Mouse (Mus musculus) kidney, embryonic 15.5 days (tissue): ENCODE results near the gene Malsu1. TPM values are rescaled to one million over a fixed set of nuclear protein-coding genes. Genes with fewer than 3 reads are reported as not detected.
A peak's percentile ranks its signal among the peaks of the same experiment; 100 is the strongest.

Source experiments
- ATAC-seq: fragments of 200-750 bp; cut with Nextera tagmentation; replicated peaks from 2 replicates; pipeline ENCODE4 v1.8.0; 2017; ENCODE audit warnings: moderate TSS enrichment; ENCODE audit not compliant: low FRiP score
- H3K27ac ChIP-seq: fragments of 300-500 bp; sonication (generic); 2 replicates; pipeline ENCODE4 v1.5.1; 2015; ENCODE audit warnings: mild to moderate bottlenecking, inconsistent platforms
- H3K27me3 ChIP-seq: fragments of 300-500 bp; sonication (generic); 2 replicates; pipeline ENCODE4 v1.6.1; 2015; ENCODE audit warnings: inconsistent platforms
- H3K36me3 ChIP-seq: fragments of 300-500 bp; sonication (generic); 2 replicates; pipeline ENCODE4 v1.6.1; 2015; ENCODE audit warnings: inconsistent platforms
- H3K4me1 ChIP-seq: fragments of 300-500 bp; sonication (generic); 2 replicates; pipeline ENCODE4 v1.6.1; 2015; ENCODE audit warnings: inconsistent platforms
- H3K4me2 ChIP-seq: fragments of 300-500 bp; sonication (generic); 2 replicates; pipeline ENCODE4 v1.6.1; 2015; ENCODE audit warnings: moderate library complexity, mild to moderate bottlenecking, inconsistent platforms
- H3K4me3 ChIP-seq: fragments of 300-500 bp; sonication (generic); replicated peaks from 2 replicates; pipeline ENCODE4 v1.5.1; 2015; ENCODE audit warnings: mild to moderate bottlenecking, inconsistent platforms
- H3K9ac ChIP-seq: fragments of 300-500 bp; sonication (generic); 2 replicates; pipeline ENCODE4 v1.6.1; 2015; ENCODE audit warnings: mild to moderate bottlenecking, inconsistent platforms
- H3K9me3 ChIP-seq: fragments of 300-500 bp; sonication (generic); replicated peaks from 2 replicates; pipeline ENCODE4 v1.6.1; 2016; ENCODE audit warnings: inconsistent platforms
- WGBS: fragments of 180-500 bp; shearing (Covaris S2); methylation state at CpG from one replicate; pipeline ENCODE4 v1.1.7; 2015; ENCODE audit warnings: mixed read lengths; 5-methylcytosine and 5-hydroxymethylcytosine counted together
- polyA plus RNA-seq: library from polyadenylated mRNA; unstranded; fragments of >200 nt; fragmentation: Nextera tagmentation; extraction: Ambion mirVana; gene quantifications from 2 replicates; pipeline ENCODE4 v1.2.1, GENCODE M21; 2015

Malsu1 gene
- 77.6 and 79.6 TPM in 2 replicates for polyA plus RNA-seq

DNA sequence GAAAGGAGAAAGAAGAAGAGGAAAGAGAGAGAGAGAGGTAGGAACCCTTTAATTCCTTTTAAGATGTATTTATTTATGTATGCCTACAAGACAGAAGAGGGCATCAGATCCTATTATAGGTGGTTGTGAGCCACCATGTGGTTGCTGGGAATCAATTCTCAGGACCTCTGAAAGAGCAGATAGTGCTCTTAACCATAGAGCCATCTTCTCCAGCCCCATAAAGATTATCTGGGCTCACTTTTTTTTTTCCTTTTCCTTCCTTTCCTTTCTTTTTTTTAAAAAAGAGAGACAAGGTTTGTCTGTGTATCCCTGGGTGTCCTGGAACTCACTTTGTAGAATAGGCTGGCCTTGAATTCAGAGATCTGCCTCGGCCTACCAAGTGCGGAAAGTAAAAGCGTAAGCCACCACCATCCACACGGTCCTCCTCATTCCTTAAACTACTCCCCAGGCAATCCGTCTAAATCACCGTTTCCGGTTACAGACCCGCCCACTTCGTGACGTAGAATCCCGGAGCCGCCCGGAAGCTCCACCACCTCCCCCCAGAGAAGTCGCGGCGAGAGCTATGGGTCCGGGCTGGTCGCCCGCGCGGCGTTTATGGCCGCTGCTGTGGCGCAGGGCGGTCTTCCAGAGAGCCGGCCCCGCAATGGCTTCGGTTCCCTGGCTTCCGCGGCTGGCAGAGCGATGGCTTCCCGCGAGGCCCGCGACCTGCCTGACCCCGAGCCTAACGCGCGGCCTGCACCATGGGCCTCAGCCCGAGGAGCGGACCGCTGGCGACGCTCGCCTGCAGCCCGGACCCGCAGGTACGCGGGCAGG, at the start of gene Malsu1:
Malsu1 (plus strand) TSS at position 492 of the 813 bp plus-strand sequence.
- peak within 1 kb of the TSS; percentile 93 for H3K9ac ChIP-seq
- H3K9me3 ChIP-seq: no peaks in the 10 kb centered on the region
- under 1% methylated on average over 49 of the region's 49 CpGs for WGBS
- H3K4me2 ChIP-seq: peak within 1 kb of the TSS; percentile 82
- H3K36me3 ChIP-seq: peaks cover 10% of the 10 kb centered on the region
- H3K4me3 ChIP-seq: peak within 1 kb of the TSS; percentile 98
- ATAC-seq: peak; percentile 99
- H3K4me1 ChIP-seq: peaks cover 16% of the 10 kb centered on the region
- H3K27ac ChIP-seq: peak within 1 kb of the TSS; percentile 84
- no peaks in the 10 kb centered on the region for H3K27me3 ChIP-seq

GRCm38 (mm10) chr6:49025290-49025689, 48.3 kb upstream of the Malsu1 start:
- no peak overlapping the region for H3K4me2 ChIP-seq
- no peaks in the 10 kb centered on the region for H3K9me3 ChIP-seq
- H3K4me3 ChIP-seq: no peak overlapping the region
- H3K27ac ChIP-seq: no peak overlapping the region
- no peaks in the 10 kb centered on the region for H3K27me3 ChIP-seq
- no peak overlapping the region for H3K9ac ChIP-seq
- no peaks in the 10 kb centered on the region for H3K4me1 ChIP-seq
- no peak for ATAC-seq
- H3K36me3 ChIP-seq: no peaks in the 10 kb centered on the region
- WGBS: 79% methylated on average over 7 of the region's 7 CpGs

- H3K4me3 ChIP-seq: no peak overlapping the region
- 91% methylated on average over 5 of the region's 5 CpGs for WGBS
- no peaks in the 10 kb centered on the region for H3K9me3 ChIP-seq
- H3K4me1 ChIP-seq: peaks cover 2% of the 10 kb centered on the region; the same call in 1 of the 2 replicates
- no peak overlapping the region for H3K27ac ChIP-seq
- H3K9ac ChIP-seq: no peak overlapping the region
- ATAC-seq: no peak
- no peak overlapping the region for H3K4me2 ChIP-seq
- no peaks in the 10 kb centered on the region for H3K27me3 ChIP-seq
- no peaks in the 10 kb centered on the region for H3K36me3 ChIP-seq
Measured at GRCm38 (mm10) chr6:49026496-49026895, 47.1 kb upstream of the Malsu1 start.

GRCm38 (mm10) chr6:49028019-49028418, 45.6 kb upstream of the Malsu1 start:
- WGBS: 75% methylated on average over 6 of the region's 6 CpGs
- Histone ChIP-seq H3K4me1 (peaks cover 10% of the 10 kb centered on the region; the same call in 1 of the 2 replicates), H3K27ac (no peak overlapping the region), H3K9ac (no peak overlapping the region), H3K36me3 (no peaks in the 10 kb centered on the region), H3K4me3 (no peak overlapping the region), H3K4me2 (no peak overlapping the region), H3K9me3 (no peaks in the 10 kb centered on the region), H3K27me3 (no peaks in the 10 kb centered on the region)
- ATAC-seq: no peak

DNA sequence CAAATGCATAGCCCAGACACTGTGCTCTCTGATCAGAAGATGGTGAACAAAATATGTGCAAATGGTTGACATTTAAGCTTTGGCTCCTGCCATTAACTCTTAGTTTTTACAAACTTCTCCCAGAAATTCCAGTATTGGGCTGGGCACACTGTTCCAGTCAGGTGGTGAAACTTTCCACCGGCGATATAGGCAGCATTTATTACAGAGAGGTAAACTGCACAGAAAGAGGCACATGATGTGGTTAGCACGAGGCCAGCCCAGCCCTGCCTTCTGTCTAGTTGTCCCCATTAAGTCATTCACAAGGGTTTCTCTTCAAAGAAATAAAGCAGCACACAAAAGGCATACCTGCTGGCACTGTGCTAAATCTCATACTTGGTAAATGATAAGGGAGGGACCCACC, 44.9 kb upstream of the Malsu1 start:
- Histone ChIP-seq H3K27ac (no peak overlapping the region), H3K36me3 (no peaks in the 10 kb centered on the region), H3K27me3 (no peaks in the 10 kb centered on the region), H3K4me2 (no peak overlapping the region), H3K4me3 (no peak overlapping the region), H3K4me1 (peaks cover 10% of the 10 kb centered on the region; the same call in 1 of the 2 replicates), H3K9ac (no peak overlapping the region), H3K9me3 (no peaks in the 10 kb centered on the region)
- 79% methylated on average over 3 of the region's 3 CpGs for WGBS
- ATAC-seq: no peak

DNA sequence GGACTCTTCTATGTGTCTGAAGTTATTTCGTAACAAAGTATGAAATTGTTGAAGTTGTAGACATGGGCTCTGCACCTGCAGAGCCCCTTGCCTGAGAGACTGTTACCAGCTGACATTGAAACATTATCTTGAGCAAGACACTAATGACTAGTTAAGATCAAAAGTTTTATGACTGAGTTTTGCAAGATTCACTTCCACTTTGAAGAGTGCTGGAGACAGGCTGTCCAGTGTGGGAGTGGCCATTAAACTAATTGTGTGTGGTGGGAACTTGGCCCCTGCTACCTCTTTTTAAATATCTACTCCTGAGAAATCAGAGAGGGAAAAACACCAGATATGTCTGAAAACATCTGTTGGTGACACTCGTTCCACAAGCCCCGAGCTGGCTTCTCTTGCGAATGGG, 42.4 kb upstream of the Malsu1 start:
- H3K27me3 ChIP-seq: peaks cover 4% of the 10 kb centered on the region; the same call in 1 of the 2 replicates
- H3K4me3 ChIP-seq: no peak overlapping the region
- H3K36me3 ChIP-seq: no peaks in the 10 kb centered on the region
- WGBS: 33% methylated on average over 4 of the region's 4 CpGs
- H3K9me3 ChIP-seq: no peaks in the 10 kb centered on the region
- H3K27ac ChIP-seq: no peak overlapping the region
- no peak for ATAC-seq
- no peak overlapping the region for H3K4me2 ChIP-seq
- H3K9ac ChIP-seq: no peak overlapping the region
- peaks cover 13% of the 10 kb centered on the region; the same call in 1 of the 2 replicates for H3K4me1 ChIP-seq

GRCm38 (mm10) chr6:49032783-49033182, 40.8 kb upstream of the Malsu1 start:
- Histone ChIP-seq H3K4me1 (peaks cover 26% of the 10 kb centered on the region), H3K9ac (no peak overlapping the region), H3K4me2 (no peak overlapping the region), H3K27me3 (peaks cover 15% of the 10 kb centered on the region), H3K36me3 (no peaks in the 10 kb centered on the region), H3K4me3 (no peak overlapping the region), H3K27ac (no peak overlapping the region), H3K9me3 (no peaks in the 10 kb centered on the region)
- WGBS: 68% methylated on average over 4 of the region's 4 CpGs
- no peak for ATAC-seq

GRCm38 (mm10) chr6:49036275-49037267, 37.0 kb upstream of the Malsu1 start, which contains the start of gene Gpnmb:
Gpnmb (plus strand) TSS chr6:49036546.
- Histone ChIP-seq H3K36me3 (no peaks in the 10 kb centered on the region), H3K9ac (peak within 1 kb of the TSS; percentile 23; the same call in 1 of the 2 replicates), H3K27ac (no peak within 1 kb of the TSS), H3K4me2 (peak within 1 kb of the TSS; percentile 50), H3K27me3 (peaks cover 15% of the 10 kb centered on the region), H3K4me3 (peak within 1 kb of the TSS; percentile 19), H3K4me1 (peaks cover 28% of the 10 kb centered on the region), H3K9me3 (no peaks in the 10 kb centered on the region)
- 0 out of 2 replicates have a peak, but pooled peaks have one; percentile 36 for ATAC-seq
- WGBS: 41% methylated on average over 28 of the region's 28 CpGs

- H3K4me1 ChIP-seq: peaks cover 21% of the 10 kb centered on the region
- no peak overlapping the region; the same call in 1 of the 2 replicates for H3K4me2 ChIP-seq
- H3K27ac ChIP-seq: no peak overlapping the region
- H3K4me3 ChIP-seq: no peak overlapping the region
- no peak for ATAC-seq
- H3K36me3 ChIP-seq: no peaks in the 10 kb centered on the region
- no peak overlapping the region for H3K9ac ChIP-seq
- no peaks in the 10 kb centered on the region for H3K9me3 ChIP-seq
- WGBS: 69% methylated on average over 12 of the region's 12 CpGs
- peaks cover 15% of the 10 kb centered on the region for H3K27me3 ChIP-seq
Measured at GRCm38 (mm10) chr6:49037268-49037662, 36.3 kb upstream of the Malsu1 start.

DNA sequence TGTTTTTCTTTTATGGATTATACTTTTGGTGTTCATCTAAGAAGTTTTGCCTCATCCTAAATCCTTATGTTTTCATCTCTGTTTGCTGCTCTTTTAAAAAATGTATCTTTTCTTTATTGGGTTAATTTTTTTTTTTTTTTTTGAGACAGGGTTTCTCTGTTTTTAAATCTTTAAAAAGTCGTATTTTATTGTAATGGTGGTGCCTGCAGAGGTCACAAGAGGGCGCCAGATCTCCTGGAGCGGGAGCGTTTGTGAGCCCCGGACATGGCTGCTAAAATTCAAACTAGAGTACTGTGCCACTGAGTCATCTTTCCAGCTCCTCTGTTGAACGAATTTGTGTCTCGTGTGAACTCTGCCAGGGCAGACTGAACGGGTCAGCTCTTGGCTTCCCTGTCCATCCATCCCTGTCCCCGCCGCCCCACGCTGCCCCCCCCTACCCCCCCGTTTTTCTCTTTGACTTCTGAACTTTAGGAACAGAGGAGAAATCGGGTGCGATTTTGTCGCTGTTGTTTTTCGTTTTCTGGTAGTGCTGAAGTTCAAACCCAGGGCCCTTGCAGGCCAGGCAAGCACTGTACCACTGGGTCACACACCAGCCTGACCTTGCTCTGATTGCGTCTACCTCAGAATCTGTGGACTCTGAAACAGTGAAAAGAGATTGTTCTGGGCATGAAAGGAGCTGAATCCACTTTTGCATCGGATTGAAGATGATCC, 34.0 kb upstream of the Malsu1 start:
- 11% methylated on average over 18 of the region's 18 CpGs for WGBS
- ATAC-seq: no peak
- H3K9me3 ChIP-seq: no peaks in the 10 kb centered on the region
- peak overlapping the region; percentile 53 for H3K4me2 ChIP-seq
- H3K4me1 ChIP-seq: peaks cover 20% of the 10 kb centered on the region
- no peaks in the 10 kb centered on the region for H3K36me3 ChIP-seq
- H3K9ac ChIP-seq: no peak overlapping the region
- H3K27ac ChIP-seq: no peak overlapping the region
- H3K4me3 ChIP-seq: peak overlapping the region; percentile 35
- peaks cover 15% of the 10 kb centered on the region for H3K27me3 ChIP-seq

DNA sequence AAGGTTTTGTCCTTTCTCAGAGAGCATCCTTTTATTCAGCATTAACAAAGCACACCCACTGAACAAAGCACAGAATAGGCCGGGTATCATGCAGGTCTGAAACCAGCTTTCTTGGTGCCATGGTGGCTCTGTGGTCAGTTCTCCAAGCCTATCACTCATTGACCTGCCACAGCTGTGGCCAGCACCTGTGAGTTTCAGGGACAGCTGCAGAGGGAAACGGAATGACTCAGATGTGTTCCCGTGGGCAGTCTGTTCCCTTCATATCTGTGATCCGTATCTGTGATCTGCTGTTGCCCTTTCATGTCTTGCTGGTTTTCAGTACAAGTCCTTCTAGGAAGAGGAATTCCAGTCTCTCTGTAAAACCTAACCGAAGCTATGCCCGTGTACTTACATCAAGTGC, 27.1 kb upstream of the Malsu1 start:
- Histone ChIP-seq H3K36me3 (no peaks in the 10 kb centered on the region), H3K4me2 (no peak overlapping the region), H3K9ac (no peak overlapping the region), H3K9me3 (no peaks in the 10 kb centered on the region), H3K4me1 (no peaks in the 10 kb centered on the region), H3K4me3 (no peak overlapping the region), H3K27me3 (no peaks in the 10 kb centered on the region), H3K27ac (no peak overlapping the region)
- WGBS: 66% methylated on average over 6 of the region's 6 CpGs
- no peak for ATAC-seq
